Mouse (Mus musculus) thymus, postnatal 4 days (tissue): Measurements from ENCODE around the gene Gm45233.
A peak's percentile ranks its signal among the peaks of the same experiment; 100 is the strongest.
"Not testable (repeated sequence)": the region's sequence is repeated elsewhere in the genome, so short reads cannot be mapped to it uniquely, and the experiment has no call there.

Source experiments
- DNase-seq: peaks from one replicate; pipeline ENCODE4 v3.0.0; 2021

Gene Gm45233

GRCm38 (mm10) chr7:43443917-43444293 lies at the start of gene Gm45233, which contains the start of gene Etfb:
Gene Gm45233 (plus strand): TSS chr7:43444128.
Gene Etfb (plus strand): TSS chr7:43444083.
- peak; percentile 89 for DNase-seq

GRCm38 (mm10) chr7:43399501-43399900 lies 44.4 kb upstream of the Gm45233 start:
- no peak for DNase-seq

- no peak for DNase-seq
Observed at GRCm38 (mm10) chr7:43402718-43403117, 41.2 kb upstream of the Gm45233 start.

GRCm38 (mm10) chr7:43407573-43407972 lies 36.4 kb upstream of the Gm45233 start:
- no peak for DNase-seq

- no peak for DNase-seq
Observed at GRCm38 (mm10) chr7:43408131-43408553, 35.8 kb upstream of the Gm45233 start, which contains the start of gene Siglecg. Gene Siglecg (plus strand): TSS chr7:43408204.

- no peak for DNase-seq
Observed at GRCm38 (mm10) chr7:43409084-43409483, 34.8 kb upstream of the Gm45233 start.

GRCm38 (mm10) chr7:43411724-43412123 lies 32.2 kb upstream of the Gm45233 start:
- DNase-seq = not testable (repeated sequence)

- DNase-seq = peak; percentile 33
Observed at GRCm38 (mm10) chr7:43417298-43417697, 26.6 kb upstream of the Gm45233 start.

GRCm38 (mm10) chr7:43422995-43423617 lies 20.8 kb upstream of the Gm45233 start:
- peak; percentile 91 for DNase-seq

- no peak for DNase-seq
Observed at GRCm38 (mm10) chr7:43423991-43424625, 19.8 kb upstream of the Gm45233 start.

GRCm38 (mm10) chr7:43427406-43427805 lies 16.5 kb upstream of the Gm45233 start, which contains the start of gene Lim2:
Gene Lim2 (plus strand): TSS chr7:43427670.
- no peak for DNase-seq

- DNase-seq = no peak
Observed at GRCm38 (mm10) chr7:43429500-43429899, 14.4 kb upstream of the Gm45233 start.

- DNase-seq = no peak
Observed at GRCm38 (mm10) chr7:43432891-43433290, 11.0 kb upstream of the Gm45233 start.

- no peak for DNase-seq
Observed at GRCm38 (mm10) chr7:43434676-43435075, 9.3 kb upstream of the Gm45233 start.

GRCm38 (mm10) chr7:43436341-43437255 lies 7.3 kb upstream of the Gm45233 start, which contains the start of gene Nkg7:
Gene Nkg7 (plus strand): TSS chr7:43437073.
- DNase-seq = no peak

- DNase-seq = no peak
Observed at GRCm38 (mm10) chr7:43438611-43439010, 5.3 kb upstream of the Gm45233 start.

- DNase-seq = no peak
Observed at GRCm38 (mm10) chr7:43440482-43440881, 3.4 kb upstream of the Gm45233 start, which contains the start of gene Cldnd2. Gene Cldnd2 (plus strand): TSS chr7:43440782.

GRCm38 (mm10) chr7:43441071-43441470 lies 2.9 kb upstream of the Gm45233 start:
- DNase-seq = no peak

- no peak for DNase-seq
Observed at GRCm38 (mm10) chr7:43442684-43443083, 1.2 kb upstream of the Gm45233 start.

GRCm38 (mm10) chr7:43443126-43443916 lies 607 bp upstream of the Gm45233 start:
- DNase-seq = peak; percentile 83

- no peak for DNase-seq
Observed at GRCm38 (mm10) chr7:43447801-43448200, 3.9 kb downstream of the Gm45233 start.

- no peak for DNase-seq
Observed at GRCm38 (mm10) chr7:43448246-43448645, 4.3 kb downstream of the Gm45233 start.
